Mouse (Mus musculus): ENCODE data around the gene Zfp952. TPM values are rescaled to one million over a fixed set of nuclear protein-coding genes. Genes with fewer than 3 reads are reported as not detected.
A peak's percentile ranks its signal among the peaks of the same experiment; 100 is the strongest.
"Not testable (repeated sequence)": the region's sequence is repeated elsewhere in the genome, so short reads cannot be mapped to it uniquely, and the experiment has no call there.

Zfp952 gene
- polyA plus RNA-seq, 1 experiment: 0.79 TPM

DNA sequence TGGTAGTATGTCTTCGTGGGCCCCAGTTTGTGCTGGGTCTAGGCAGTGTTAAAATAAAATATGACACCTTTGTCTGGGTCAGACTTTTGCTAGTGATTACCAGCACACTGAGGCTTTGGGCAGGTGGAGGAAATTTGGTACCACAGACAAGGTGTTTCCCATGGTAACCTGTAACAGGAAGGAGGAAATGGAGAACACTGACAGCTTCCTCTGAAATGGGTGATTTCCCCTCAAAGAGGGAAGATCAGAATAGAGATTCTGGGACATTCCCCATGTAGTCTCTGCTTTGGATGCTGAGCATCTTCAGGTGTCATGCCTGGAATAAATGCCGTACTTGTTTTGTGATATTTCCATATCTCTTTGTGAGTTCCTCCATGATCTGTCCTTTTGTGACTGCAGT lies 5.6 kb downstream of the Zfp952 start:
- Histone ChIP-seq H3K27ac (ENCODE audit: insufficient read depth, low read depth, low read length) (no peak overlapping the region), H3K27me3 (ENCODE audit: control insufficient read depth, insufficient read depth, low read length) (no peaks in the 10 kb centered on the region), H3K36me3 (ENCODE audit: control insufficient read depth, insufficient read depth, low read length) (peaks cover 25% of the 10 kb centered on the region), H3K4me3 (ENCODE audit: low read depth, low read length) (no peak overlapping the region), H3K4me1 (ENCODE audit: control insufficient read depth, insufficient read depth, insufficient read length, low read length) (peaks cover 4% of the 10 kb centered on the region; the same call in 1 of the 2 replicates)
- WGBS: 98% methylated on average over 2 of the region's 2 CpGs
- TF ChIP-seq POLR2A (IDR thresholded peaks at IDR 0.05; ENCODE audit: low read depth, low read length) (no peak), CTCF (IDR thresholded peaks at IDR 0.05; ENCODE audit: extremely low read depth, insufficient read length, insufficient replicate concordance, low read depth, low read length) (no peak)

DNA sequence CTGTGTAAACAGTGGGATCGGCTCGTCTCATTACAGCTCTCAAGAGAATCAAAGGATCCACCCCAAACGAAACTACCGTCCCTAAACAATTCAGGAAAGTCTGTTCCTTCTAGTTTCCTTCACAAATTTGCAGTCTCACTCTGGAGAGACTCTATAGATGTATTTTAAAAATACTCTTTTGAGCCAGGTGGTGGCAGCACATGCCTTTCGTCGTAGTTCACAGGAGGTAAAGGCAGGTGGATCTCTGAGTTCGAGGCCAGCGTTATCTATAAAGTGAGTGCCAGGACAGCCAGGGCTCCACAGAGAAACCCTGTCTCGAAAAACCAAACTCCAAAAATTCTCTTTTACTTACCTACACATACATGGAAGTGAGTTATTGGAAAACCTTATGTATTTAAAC lies 15.4 kb downstream of the Zfp952 start:
- Histone ChIP-seq H3K4me1 (ENCODE audit: control insufficient read depth, insufficient read depth, insufficient read length, low read length) (no peaks in the 10 kb centered on the region), H3K36me3 (ENCODE audit: control insufficient read depth, insufficient read depth, low read length) (peaks cover 14% of the 10 kb centered on the region), H3K27ac (ENCODE audit: insufficient read depth, low read depth, low read length) (no peak overlapping the region), H3K27me3 (ENCODE audit: control insufficient read depth, insufficient read depth, low read length) (no peaks in the 10 kb centered on the region), H3K4me3 (ENCODE audit: low read depth, low read length) (no peak overlapping the region)
- TF ChIP-seq POLR2A (IDR thresholded peaks at IDR 0.05; ENCODE audit: low read depth, low read length) (no peak), CTCF (IDR thresholded peaks at IDR 0.05; ENCODE audit: extremely low read depth, insufficient read length, insufficient replicate concordance, low read depth, low read length) (peak; percentile 14; the same call in 1 of the 2 replicates)
- 47% methylated on average over 9 of the region's 9 CpGs for WGBS

DNA sequence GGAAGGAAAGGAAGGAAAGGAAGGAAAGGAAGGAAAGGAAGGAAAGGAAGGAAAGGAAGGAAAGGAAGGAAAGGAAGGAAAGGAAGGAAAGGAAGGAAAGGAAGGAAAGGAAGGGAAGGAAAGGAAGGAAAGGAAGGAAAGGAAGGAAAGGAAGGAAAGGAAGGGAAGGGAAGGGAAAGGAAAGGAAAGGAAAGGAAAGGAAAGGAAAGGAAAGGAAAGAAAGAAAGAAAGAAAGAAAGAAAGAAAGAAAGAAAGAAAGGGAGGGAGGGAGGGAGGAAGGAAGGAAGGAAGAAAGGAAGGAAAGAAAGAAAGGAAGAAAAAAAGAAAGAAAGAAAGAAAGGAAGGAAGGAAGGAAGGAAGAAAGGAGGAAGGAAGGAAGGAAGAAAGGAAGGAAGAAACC lies 27.5 kb downstream of the Zfp952 start:
- not testable (repeated sequence) for H3K4me3 ChIP-seq (ENCODE audit: low read depth, low read length); H3K27ac ChIP-seq (ENCODE audit: insufficient read depth, low read depth, low read length); H3K27me3 ChIP-seq (ENCODE audit: control insufficient read depth, insufficient read depth, low read length); H3K4me1 ChIP-seq (ENCODE audit: control insufficient read depth, insufficient read depth, insufficient read length, low read length)
- H3K36me3 ChIP-seq (ENCODE audit: control insufficient read depth, insufficient read depth, low read length): peaks cover 29% of the 10 kb centered on the region

- TF ChIP-seq POLR2A (IDR thresholded peaks at IDR 0.05; ENCODE audit: low read depth, low read length) (no peak), CTCF (IDR thresholded peaks at IDR 0.05; ENCODE audit: extremely low read depth, insufficient read length, insufficient replicate concordance, low read depth, low read length) (no peak)
- H3K27me3 ChIP-seq (ENCODE audit: control insufficient read depth, insufficient read depth, low read length): no peaks in the 10 kb centered on the region
- H3K36me3 ChIP-seq (ENCODE audit: control insufficient read depth, insufficient read depth, low read length): no peaks in the 10 kb centered on the region
- no peaks in the 10 kb centered on the region for H3K4me1 ChIP-seq (ENCODE audit: control insufficient read depth, insufficient read depth, insufficient read length, low read length)
- no peak overlapping the region for H3K27ac ChIP-seq (ENCODE audit: insufficient read depth, low read depth, low read length)
- peak overlapping the region; percentile 75 for H3K4me3 ChIP-seq (ENCODE audit: low read depth, low read length)
- WGBS: 4% methylated on average over 10 of the region's 10 CpGs
Observed at GRCm38 (mm10) chr17:33032376-33032775, 39.4 kb downstream of the Zfp952 start.

- Histone ChIP-seq H3K27ac (ENCODE audit: insufficient read depth, low read depth, low read length) (no peak within 1 kb of the TSS), H3K36me3 (ENCODE audit: control insufficient read depth, insufficient read depth, low read length) (no peaks in the 10 kb centered on the region), H3K27me3 (ENCODE audit: control insufficient read depth, insufficient read depth, low read length) (no peaks in the 10 kb centered on the region), H3K4me3 (ENCODE audit: low read depth, low read length) (peak within 1 kb of the TSS; percentile 75), H3K4me1 (ENCODE audit: control insufficient read depth, insufficient read depth, insufficient read length, low read length) (no peaks in the 10 kb centered on the region)
- no peak for TF ChIP-seq POLR2A (IDR thresholded peaks at IDR 0.05; ENCODE audit: low read depth, low read length)
- TF ChIP-seq CTCF (IDR thresholded peaks at IDR 0.05; ENCODE audit: extremely low read depth, insufficient read length, insufficient replicate concordance, low read depth, low read length): no peak
- 2% methylated on average over 27 of the region's 27 CpGs for WGBS
Observed at GRCm38 (mm10) chr17:33032900-33033891, 40.3 kb downstream of the Zfp952 start, which contains the start of gene Zfp763. Gene Zfp763 (minus strand): TSS chr17:33033402.

Other genes starting within 250 kb of the Zfp952 start
- 2.7 and 6.1 TPM in 2 replicates for gene Zfp871, start 204.8 kb upstream of the Zfp952 start, polyA plus RNA-seq (2012; rRNA removed)
- 0.04 TPM in 1 of 2 replicates, not detected in the other for gene Zfp811, start 183.2 kb upstream of the Zfp952 start, polyA plus RNA-seq (2012; rRNA removed)
- 2.6 and 6.9 TPM in 2 replicates for gene Zfp799, start 162.9 kb upstream of the Zfp952 start, polyA plus RNA-seq (2012; rRNA removed)
- 0.09 and 0.30 TPM in 2 replicates for gene Zfp870, start 101.5 kb upstream of the Zfp952 start, polyA plus RNA-seq (2012; rRNA removed)
- 364 and 1,373 TPM in 2 replicates for gene Cyp4f14, start 75.8 kb upstream of the Zfp952 start, polyA plus RNA-seq (2012; rRNA removed)
- 45.0 and 112 TPM in 2 replicates for gene Cyp4f13, start 45.7 kb upstream of the Zfp952 start, polyA plus RNA-seq (2012; rRNA removed)
- gene Zfp472, start 27.3 kb upstream of the Zfp952 start, polyA plus RNA-seq (2012; rRNA removed): 0.18 and 0.25 TPM in 2 replicates
- gene Zfp763, start 40.3 kb downstream of the Zfp952 start, polyA plus RNA-seq (2012; rRNA removed): 0.05 and 0.09 TPM in 2 replicates
- not detected in 2 replicates for gene 4921501E09Rik, start 74.9 kb downstream of the Zfp952 start, polyA plus RNA-seq (2012; rRNA removed)
- gene Zfp563, start 96.2 kb downstream of the Zfp952 start, polyA plus RNA-seq (2012; rRNA removed): 0.35 and 0.51 TPM in 2 replicates
- gene Morc2b, start 146.6 kb downstream of the Zfp952 start, polyA plus RNA-seq (2012; rRNA removed): not detected in 2 replicates
- not detected in 2 replicates for gene Olfr55, start 175.3 kb downstream of the Zfp952 start, polyA plus RNA-seq (2012; rRNA removed)
- not detected in 2 replicates for gene Olfr239, start 198.2 kb downstream of the Zfp952 start, polyA plus RNA-seq (2012; rRNA removed)
- gene Olfr1564, start 228.6 kb downstream of the Zfp952 start, polyA plus RNA-seq (2012; rRNA removed): 0.03 and 0.37 TPM in 2 replicates